Mouse (Mus musculus): ENCODE data around the gene Col2a1. TPM values are rescaled to one million over a fixed set of nuclear protein-coding genes. Genes with fewer than 3 reads are reported as not detected.

Gene Col2a1
- polyA plus RNA-seq, 1 experiment = 0.51 TPM

- no peak for DNase-seq
- TF ChIP-seq POLR2A (IDR thresholded peaks at IDR 0.05; ENCODE audit: borderline replicate concordance, extremely low read depth, low read depth, low read length) = no peak
- no peak for TF ChIP-seq CTCF (IDR thresholded peaks at IDR 0.05; ENCODE audit: insufficient read depth, low read length)
- H3K4me1 ChIP-seq (ENCODE audit: control insufficient read depth, insufficient read depth, low read length) = no peaks in the 10 kb centered on the region
- 63% methylated on average over 13 of the region's 13 CpGs for WGBS
- H3K4me3 ChIP-seq (replicated peaks; ENCODE audit: extremely low read depth, low read depth, low read length) = no peak overlapping the region
Measured at GRCm38 (mm10) chr15:97992027-97992711, 12.3 kb downstream of the Col2a1 start.

GRCm38 (mm10) chr15:97991285-97991895 is 13.1 kb downstream of the Col2a1 start:
- 60% methylated on average over 12 of the region's 12 CpGs for whole genome bisulfite sequencing
- no peak for DNase-seq
- no peak for TF ChIP-seq CTCF (IDR thresholded peaks at IDR 0.05; ENCODE audit: insufficient read depth, low read length)
- no peak for TF ChIP-seq POLR2A (IDR thresholded peaks at IDR 0.05; ENCODE audit: borderline replicate concordance, extremely low read depth, low read depth, low read length)
- Histone ChIP-seq H3K4me1 (ENCODE audit: control insufficient read depth, insufficient read depth, low read length) (no peaks in the 10 kb centered on the region), H3K4me3 (replicated peaks; ENCODE audit: extremely low read depth, low read depth, low read length) (no peak overlapping the region)

GRCm38 (mm10) chr15:97990721-97991120 is 13.8 kb downstream of the Col2a1 start:
- TF ChIP-seq CTCF (IDR thresholded peaks at IDR 0.05; ENCODE audit: insufficient read depth, low read length) = no peak
- TF ChIP-seq POLR2A (IDR thresholded peaks at IDR 0.05; ENCODE audit: borderline replicate concordance, extremely low read depth, low read depth, low read length) = no peak
- no peak for DNase-seq
- Histone ChIP-seq H3K4me1 (ENCODE audit: control insufficient read depth, insufficient read depth, low read length) (no peaks in the 10 kb centered on the region), H3K4me3 (replicated peaks; ENCODE audit: extremely low read depth, low read depth, low read length) (no peak overlapping the region)
- WGBS = 46% methylated on average over 4 of the region's 4 CpGs

- Histone ChIP-seq H3K4me1 (ENCODE audit: control insufficient read depth, insufficient read depth, low read length) (no peaks in the 10 kb centered on the region), H3K4me3 (replicated peaks; ENCODE audit: extremely low read depth, low read depth, low read length) (no peak overlapping the region)
- DNase-seq = no peak
- no peak for TF ChIP-seq CTCF (IDR thresholded peaks at IDR 0.05; ENCODE audit: insufficient read depth, low read length)
- 22% methylated on average over 6 of the region's 6 CpGs for WGBS
Measured at GRCm38 (mm10) chr15:97990124-97990523, 14.4 kb downstream of the Col2a1 start.

GRCm38 (mm10) chr15:97989544-97989943 is 15.0 kb downstream of the Col2a1 start:
- WGBS = 60% methylated on average over 1 of the region's 1 CpGs
- Histone ChIP-seq H3K4me3 (replicated peaks; ENCODE audit: extremely low read depth, low read depth, low read length) (no peak overlapping the region), H3K4me1 (ENCODE audit: control insufficient read depth, insufficient read depth, low read length) (no peaks in the 10 kb centered on the region)
- no peak for DNase-seq
- TF ChIP-seq CTCF (IDR thresholded peaks at IDR 0.05; ENCODE audit: insufficient read depth, low read length) (no peak), POLR2A (IDR thresholded peaks at IDR 0.05; ENCODE audit: borderline replicate concordance, extremely low read depth, low read depth, low read length) (no peak)

GRCm38 (mm10) chr15:97981560-97981959 is 22.9 kb downstream of the Col2a1 start:
- 70% methylated on average over 6 of the region's 6 CpGs for WGBS
- TF ChIP-seq POLR2A (IDR thresholded peaks at IDR 0.05; ENCODE audit: borderline replicate concordance, extremely low read depth, low read depth, low read length) = no peak
- TF ChIP-seq CTCF (IDR thresholded peaks at IDR 0.05; ENCODE audit: insufficient read depth, low read length) = no peak
- Histone ChIP-seq H3K4me3 (replicated peaks; ENCODE audit: extremely low read depth, low read depth, low read length) (no peak overlapping the region), H3K4me1 (ENCODE audit: control insufficient read depth, insufficient read depth, low read length) (no peaks in the 10 kb centered on the region)
- DNase-seq = no peak

GRCm38 (mm10) chr15:97973248-97974005 is 31.1 kb downstream of the Col2a1 start:
- TF ChIP-seq CTCF (IDR thresholded peaks at IDR 0.05; ENCODE audit: insufficient read depth, low read length) = no peak
- TF ChIP-seq POLR2A (IDR thresholded peaks at IDR 0.05; ENCODE audit: borderline replicate concordance, extremely low read depth, low read depth, low read length) = no peak
- Histone ChIP-seq H3K4me1 (ENCODE audit: control insufficient read depth, insufficient read depth, low read length) (no peaks in the 10 kb centered on the region), H3K4me3 (replicated peaks; ENCODE audit: extremely low read depth, low read depth, low read length) (no peak overlapping the region)
- 60% methylated on average over 11 of the region's 11 CpGs for WGBS
- no peak for DNase-seq

GRCm38 (mm10) chr15:97972580-97972979 is 31.9 kb downstream of the Col2a1 start:
- Histone ChIP-seq H3K4me1 (ENCODE audit: control insufficient read depth, insufficient read depth, low read length) (no peaks in the 10 kb centered on the region), H3K4me3 (replicated peaks; ENCODE audit: extremely low read depth, low read depth, low read length) (no peak overlapping the region)
- no peak for DNase-seq
- TF ChIP-seq POLR2A (IDR thresholded peaks at IDR 0.05; ENCODE audit: borderline replicate concordance, extremely low read depth, low read depth, low read length) (no peak), CTCF (IDR thresholded peaks at IDR 0.05; ENCODE audit: insufficient read depth, low read length) (no peak)
- WGBS = 82% methylated on average over 6 of the region's 6 CpGs

GRCm38 (mm10) chr15:97970299-97970698 is 34.2 kb downstream of the Col2a1 start:
- DNase-seq = peak; percentile 11
- Histone ChIP-seq H3K4me3 (replicated peaks; ENCODE audit: extremely low read depth, low read depth, low read length) (no peak overlapping the region), H3K4me1 (ENCODE audit: control insufficient read depth, insufficient read depth, low read length) (no peaks in the 10 kb centered on the region)
- TF ChIP-seq POLR2A (IDR thresholded peaks at IDR 0.05; ENCODE audit: borderline replicate concordance, extremely low read depth, low read depth, low read length) (no peak), CTCF (IDR thresholded peaks at IDR 0.05; ENCODE audit: insufficient read depth, low read length) (peak; percentile 51)
- WGBS = 41% methylated on average over 6 of the region's 6 CpGs
